Mouse (Mus musculus): ENCODE measurements around the gene Raly.

Gene Raly

GRCm38 (mm10) chr2:154790656-154791483 lies at the start of gene Raly, which contains the start of gene a:
TSS of gene Raly (plus strand) at chr2:154791096.
TSS of gene a (plus strand) at chr2:154791402.
- peak; percentile 99 for DNase-seq (ENCODE audit: low read depth, low spot score)

- no peak for DNase-seq (ENCODE audit: low read depth, low spot score)
Measured at GRCm38 (mm10) chr2:154742911-154743819, 47.7 kb upstream of the Raly start.

- DNase-seq (ENCODE audit: low read depth, low spot score), result no peak
Measured at GRCm38 (mm10) chr2:154743915-154744314, 47.0 kb upstream of the Raly start.

GRCm38 (mm10) chr2:154748383-154748782 lies 42.5 kb upstream of the Raly start:
- no peak for DNase-seq (ENCODE audit: low read depth, low spot score)

GRCm38 (mm10) chr2:154749046-154750036 lies 41.6 kb upstream of the Raly start:
- no peak for DNase-seq (ENCODE audit: low read depth, low spot score)

- no peak for DNase-seq (ENCODE audit: low read depth, low spot score)
Measured at GRCm38 (mm10) chr2:154751924-154752323, 39.0 kb upstream of the Raly start.

GRCm38 (mm10) chr2:154754068-154754560 lies 36.8 kb upstream of the Raly start:
- peak; percentile 51 for DNase-seq (ENCODE audit: low read depth, low spot score)

- no peak for DNase-seq (ENCODE audit: low read depth, low spot score)
Measured at GRCm38 (mm10) chr2:154755791-154756190, 35.1 kb upstream of the Raly start.

GRCm38 (mm10) chr2:154757691-154758090 lies 33.2 kb upstream of the Raly start:
- DNase-seq (ENCODE audit: low read depth, low spot score), result peak; percentile 91

GRCm38 (mm10) chr2:154758454-154758853 lies 32.4 kb upstream of the Raly start:
- peak; percentile 25 for DNase-seq (ENCODE audit: low read depth, low spot score)

GRCm38 (mm10) chr2:154763226-154763625 lies 27.7 kb upstream of the Raly start:
- DNase-seq (ENCODE audit: low read depth, low spot score), result no peak

- peak; percentile 39 for DNase-seq (ENCODE audit: low read depth, low spot score)
Measured at GRCm38 (mm10) chr2:154764828-154765497, 25.9 kb upstream of the Raly start.

GRCm38 (mm10) chr2:154765554-154766008 lies 25.3 kb upstream of the Raly start:
- no peak for DNase-seq (ENCODE audit: low read depth, low spot score)

GRCm38 (mm10) chr2:154767051-154767450 lies 23.8 kb upstream of the Raly start:
- no peak for DNase-seq (ENCODE audit: low read depth, low spot score)

- DNase-seq (ENCODE audit: low read depth, low spot score), result no peak
Measured at GRCm38 (mm10) chr2:154769930-154770329, 21.0 kb upstream of the Raly start, which contains the start of gene Gm14214. TSS of gene Gm14214 (minus strand) at chr2:154770030.

GRCm38 (mm10) chr2:154771604-154772003 lies 19.3 kb upstream of the Raly start:
- DNase-seq (ENCODE audit: low read depth, low spot score), result no peak

- peak; percentile 57 for DNase-seq (ENCODE audit: low read depth, low spot score)
Measured at GRCm38 (mm10) chr2:154774032-154774431, 16.9 kb upstream of the Raly start.

- DNase-seq (ENCODE audit: low read depth, low spot score), result no peak
Measured at GRCm38 (mm10) chr2:154776496-154776895, 14.4 kb upstream of the Raly start.

GRCm38 (mm10) chr2:154779648-154780047 lies 11.2 kb upstream of the Raly start:
- DNase-seq (ENCODE audit: low read depth, low spot score), result no peak

GRCm38 (mm10) chr2:154782361-154782760 lies 8.5 kb upstream of the Raly start:
- DNase-seq (ENCODE audit: low read depth, low spot score), result no peak

Measured in A20 (cell line).